Mouse (Mus musculus): ENCODE results near the gene Fmo2. TPM values are rescaled to one million over a fixed set of nuclear protein-coding genes. Genes with fewer than 3 reads are reported as not detected.

Gene Fmo2
- polyA plus RNA-seq, 1 experiment: 0.84 TPM

- no peaks in the 10 kb centered on the region for H3K4me1 ChIP-seq (ENCODE audit: control insufficient read depth, insufficient read depth, insufficient read length)
- no peak overlapping the region for H3K27ac ChIP-seq (ENCODE audit: insufficient read depth, low read length)
- no peaks in the 10 kb centered on the region for H3K27me3 ChIP-seq (ENCODE audit: control insufficient read depth, insufficient read depth, low read length)
- WGBS: 75% methylated on average over 1 of the region's 1 CpGs
- no peak overlapping the region for H3K4me3 ChIP-seq (ENCODE audit: extremely low read depth, insufficient read depth, insufficient read length)
- TF ChIP-seq POLR2A (IDR thresholded peaks at IDR 0.05; ENCODE audit: low read depth, low read length) (no peak), CTCF (IDR thresholded peaks at IDR 0.05; ENCODE audit: extremely low read depth, insufficient read depth, insufficient read length, insufficient replicate concordance) (no peak)
- DNase-seq (ENCODE audit: low read depth in 1 of 2, low spot score in 2 of 2): no peak
- no peaks in the 10 kb centered on the region for H3K36me3 ChIP-seq (ENCODE audit: control insufficient read depth, insufficient read depth, low read length)
Observed at GRCm38 (mm10) chr1:162925121-162925520, 26.6 kb upstream of the Fmo2 start.

GRCm38 (mm10) chr1:162916661-162917060 is 18.1 kb upstream of the Fmo2 start:
- no peaks in the 10 kb centered on the region for H3K36me3 ChIP-seq (ENCODE audit: control insufficient read depth, insufficient read depth, low read length)
- no peaks in the 10 kb centered on the region for H3K27me3 ChIP-seq (ENCODE audit: control insufficient read depth, insufficient read depth, low read length)
- TF ChIP-seq POLR2A (IDR thresholded peaks at IDR 0.05; ENCODE audit: low read depth, low read length): no peak
- TF ChIP-seq CTCF (IDR thresholded peaks at IDR 0.05; ENCODE audit: extremely low read depth, insufficient read depth, insufficient read length, insufficient replicate concordance): no peak
- no peak overlapping the region for H3K27ac ChIP-seq (ENCODE audit: insufficient read depth, low read length)
- 84% methylated on average over 8 of the region's 8 CpGs for WGBS
- no peak for DNase-seq (ENCODE audit: low read depth in 1 of 2, low spot score in 2 of 2)
- H3K4me1 ChIP-seq (ENCODE audit: control insufficient read depth, insufficient read depth, insufficient read length): no peaks in the 10 kb centered on the region
- no peak overlapping the region for H3K4me3 ChIP-seq (ENCODE audit: extremely low read depth, insufficient read depth, insufficient read length)

GRCm38 (mm10) chr1:162914932-162915556 is 16.5 kb upstream of the Fmo2 start:
- Histone ChIP-seq H3K27ac (ENCODE audit: insufficient read depth, low read length) (no peak overlapping the region), H3K4me1 (ENCODE audit: control insufficient read depth, insufficient read depth, insufficient read length) (no peaks in the 10 kb centered on the region), H3K4me3 (ENCODE audit: extremely low read depth, insufficient read depth, insufficient read length) (no peak overlapping the region), H3K36me3 (ENCODE audit: control insufficient read depth, insufficient read depth, low read length) (no peaks in the 10 kb centered on the region), H3K27me3 (ENCODE audit: control insufficient read depth, insufficient read depth, low read length) (no peaks in the 10 kb centered on the region)
- no peak for DNase-seq (ENCODE audit: low read depth in 1 of 2, low spot score in 2 of 2)
- TF ChIP-seq CTCF (IDR thresholded peaks at IDR 0.05; ENCODE audit: extremely low read depth, insufficient read depth, insufficient read length, insufficient replicate concordance): no peak
- 88% methylated on average over 4 of the region's 4 CpGs for WGBS

GRCm38 (mm10) chr1:162912085-162912484 is 13.6 kb upstream of the Fmo2 start:
- no peaks in the 10 kb centered on the region for H3K27me3 ChIP-seq (ENCODE audit: control insufficient read depth, insufficient read depth, low read length)
- H3K4me3 ChIP-seq (ENCODE audit: extremely low read depth, insufficient read depth, insufficient read length): no peak overlapping the region
- H3K27ac ChIP-seq (ENCODE audit: insufficient read depth, low read length): no peak overlapping the region
- H3K4me1 ChIP-seq (ENCODE audit: control insufficient read depth, insufficient read depth, insufficient read length): no peaks in the 10 kb centered on the region
- TF ChIP-seq POLR2A (IDR thresholded peaks at IDR 0.05; ENCODE audit: low read depth, low read length) (no peak), CTCF (IDR thresholded peaks at IDR 0.05; ENCODE audit: extremely low read depth, insufficient read depth, insufficient read length, insufficient replicate concordance) (no peak)
- H3K36me3 ChIP-seq (ENCODE audit: control insufficient read depth, insufficient read depth, low read length): no peaks in the 10 kb centered on the region
- DNase-seq (ENCODE audit: low read depth in 1 of 2, low spot score in 2 of 2): no peak

GRCm38 (mm10) chr1:162901879-162902278 is 3.4 kb upstream of the Fmo2 start:
- H3K4me1 ChIP-seq (ENCODE audit: control insufficient read depth, insufficient read depth, insufficient read length): no peaks in the 10 kb centered on the region
- 86% methylated on average over 4 of the region's 4 CpGs for WGBS
- DNase-seq (ENCODE audit: low read depth in 1 of 2, low spot score in 2 of 2): no peak

GRCm38 (mm10) chr1:162895900-162896299 is 2.6 kb downstream of the Fmo2 start:
- no peak overlapping the region for H3K27ac ChIP-seq (ENCODE audit: insufficient read depth, low read length)
- TF ChIP-seq POLR2A (IDR thresholded peaks at IDR 0.05; ENCODE audit: low read depth, low read length) (no peak), CTCF (IDR thresholded peaks at IDR 0.05; ENCODE audit: extremely low read depth, insufficient read depth, insufficient read length, insufficient replicate concordance) (peak; percentile 32; the same call in 1 of the 2 replicates)
- no peak overlapping the region for H3K4me3 ChIP-seq (ENCODE audit: extremely low read depth, insufficient read depth, insufficient read length)
- DNase-seq (ENCODE audit: low read depth in 1 of 2, low spot score in 2 of 2): peak in 1 of 2 experiments; percentile 24
- H3K36me3 ChIP-seq (ENCODE audit: control insufficient read depth, insufficient read depth, low read length): no peaks in the 10 kb centered on the region
- no peaks in the 10 kb centered on the region for H3K4me1 ChIP-seq (ENCODE audit: control insufficient read depth, insufficient read depth, insufficient read length)
- no peaks in the 10 kb centered on the region for H3K27me3 ChIP-seq (ENCODE audit: control insufficient read depth, insufficient read depth, low read length)
- 43% methylated on average over 6 of the region's 6 CpGs for WGBS

More at GRCm38 (mm10) chr1:162901879-162902278, 3.4 kb upstream of the Fmo2 start:
- no peak overlapping the region for H3K27ac ChIP-seq (ENCODE audit: insufficient read depth, low read length)
- no peaks in the 10 kb centered on the region for H3K36me3 ChIP-seq (ENCODE audit: control insufficient read depth, insufficient read depth, low read length)
- TF ChIP-seq POLR2A (IDR thresholded peaks at IDR 0.05; ENCODE audit: low read depth, low read length) (no peak), CTCF (IDR thresholded peaks at IDR 0.05; ENCODE audit: extremely low read depth, insufficient read depth, insufficient read length, insufficient replicate concordance) (no peak)
- H3K4me3 ChIP-seq (ENCODE audit: extremely low read depth, insufficient read depth, insufficient read length): no peak overlapping the region
- no peaks in the 10 kb centered on the region for H3K27me3 ChIP-seq (ENCODE audit: control insufficient read depth, insufficient read depth, low read length)

- WGBS: 89% methylated on average over 6 of the region's 6 CpGs
- Histone ChIP-seq H3K27me3 (ENCODE audit: control insufficient read depth, insufficient read depth, low read length) (no peaks in the 10 kb centered on the region), H3K4me1 (ENCODE audit: control insufficient read depth, insufficient read depth, insufficient read length) (no peaks in the 10 kb centered on the region), H3K4me3 (ENCODE audit: extremely low read depth, insufficient read depth, insufficient read length) (no peak overlapping the region), H3K36me3 (ENCODE audit: control insufficient read depth, insufficient read depth, low read length) (no peaks in the 10 kb centered on the region), H3K27ac (ENCODE audit: insufficient read depth, low read length) (no peak overlapping the region)
- TF ChIP-seq POLR2A (IDR thresholded peaks at IDR 0.05; ENCODE audit: low read depth, low read length): no peak
- no peak for TF ChIP-seq CTCF (IDR thresholded peaks at IDR 0.05; ENCODE audit: extremely low read depth, insufficient read depth, insufficient read length, insufficient replicate concordance)
- no peak for DNase-seq (ENCODE audit: low read depth in 1 of 2, low spot score in 2 of 2)
Observed at GRCm38 (mm10) chr1:162893014-162893413, 5.5 kb downstream of the Fmo2 start.
